Mouse (Mus musculus) liver (tissue): ENCODE data around the gene Gnaq.

Experiments used
- DNase-seq: peaks from one replicate; pipeline ENCODE4 v3.0.0-alpha.2; 2020; ENCODE audit warnings: mixed read lengths

The Gnaq gene

GRCm38 (mm10) chr19:16132791-16132864 lies at the start of gene Gnaq:
TSS of gene Gnaq (plus strand) at chr19:16132831.
- no peak for DNase-seq

DNA sequence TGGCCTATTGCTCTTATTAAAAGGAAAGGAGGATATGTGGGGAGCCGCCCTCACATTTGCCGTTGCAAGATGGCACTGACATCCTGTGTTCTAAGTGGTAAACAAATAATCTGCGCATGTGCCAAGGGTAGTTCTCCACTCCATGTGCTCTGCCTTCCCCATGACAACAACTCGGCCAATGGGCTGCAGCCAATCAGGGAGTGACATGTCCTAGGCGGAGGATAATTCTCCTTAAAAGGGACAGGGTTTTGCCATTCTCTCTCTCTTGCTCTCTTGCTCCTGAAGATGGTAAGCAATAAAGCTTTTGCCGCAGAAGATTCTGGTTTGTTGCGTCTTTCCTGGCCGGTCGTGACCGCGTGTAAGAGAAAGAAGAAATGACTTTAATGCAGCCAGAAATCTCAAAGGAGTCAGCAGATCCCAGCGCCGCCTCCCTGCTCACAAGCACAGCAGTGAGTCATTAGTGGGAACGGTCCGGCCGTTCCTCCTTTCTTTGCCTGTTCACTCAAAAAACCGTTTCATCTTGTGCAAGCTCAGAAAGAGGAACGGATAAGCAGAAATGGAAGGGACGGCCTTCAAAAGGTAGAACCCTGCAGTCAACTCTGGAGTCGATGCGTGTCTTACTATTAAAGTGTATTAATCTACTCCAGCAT lies 48.5 kb upstream of the Gnaq start:
- DNase-seq = peak; percentile 15

- no peak for DNase-seq
Measured at GRCm38 (mm10) chr19:16085248-16085647, 47.4 kb upstream of the Gnaq start.

DNA sequence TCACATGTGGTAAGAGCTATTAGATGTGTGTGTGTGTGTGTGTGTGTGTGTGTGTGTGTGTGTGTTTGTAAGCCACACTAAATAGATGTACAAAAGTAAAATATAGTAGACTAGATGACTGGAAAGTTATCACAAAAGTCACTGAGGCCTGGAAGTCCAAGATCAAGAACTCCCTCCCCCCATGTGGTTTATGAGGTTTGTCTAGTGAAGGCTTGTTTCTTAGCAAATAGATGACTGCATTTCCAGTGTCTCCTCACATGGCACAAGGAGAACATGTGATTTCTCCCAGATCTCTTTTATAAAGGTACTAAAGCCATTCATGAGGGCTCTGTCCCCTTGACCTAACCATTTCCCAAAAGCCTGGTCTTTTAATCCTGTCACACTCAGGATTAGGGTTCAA lies 46.5 kb upstream of the Gnaq start:
- DNase-seq = no peak

- DNase-seq = no peak
Measured at GRCm38 (mm10) chr19:16086581-16086980, 46.0 kb upstream of the Gnaq start.

DNA sequence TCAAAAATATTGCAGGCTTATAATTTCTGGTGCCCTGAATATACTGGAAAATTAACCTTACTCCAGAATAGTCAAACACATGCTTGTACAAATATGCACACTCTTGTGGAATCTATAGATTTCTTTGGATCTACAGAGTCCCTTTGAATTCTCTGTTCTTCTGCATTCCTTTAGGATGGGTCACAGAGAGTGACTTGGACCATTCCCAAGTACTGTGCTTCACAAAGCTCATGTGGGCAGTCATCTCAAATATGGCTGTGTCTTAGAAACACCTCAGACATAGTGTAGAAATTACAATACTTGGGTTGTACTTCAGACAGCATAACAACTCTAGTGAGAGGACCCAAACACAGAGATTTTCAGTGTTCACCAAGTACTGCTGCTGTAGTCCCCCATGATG lies 45.2 kb upstream of the Gnaq start:
- no peak for DNase-seq

DNA sequence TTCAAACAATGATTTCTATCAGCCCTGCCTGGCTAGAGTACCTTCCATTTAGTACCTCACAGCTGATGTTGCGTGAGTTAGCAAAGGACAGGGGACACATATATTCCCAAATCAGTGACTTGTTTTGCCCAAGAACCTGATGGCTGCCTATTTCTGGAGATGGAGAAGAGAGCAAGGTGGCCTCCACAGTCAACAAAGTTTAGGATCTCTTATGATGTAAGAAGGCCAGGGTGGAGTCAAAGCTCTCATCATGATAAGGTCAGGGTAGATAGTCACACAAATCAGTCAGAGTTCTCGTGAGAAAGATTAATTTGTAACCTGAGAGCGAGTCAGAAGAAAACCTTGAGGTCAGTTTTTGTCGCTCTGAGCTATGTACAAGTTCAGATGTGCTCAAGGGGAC lies 39.0 kb upstream of the Gnaq start:
- no peak for DNase-seq

- no peak for DNase-seq
Measured at GRCm38 (mm10) chr19:16109901-16110300, 22.7 kb upstream of the Gnaq start.

DNA sequence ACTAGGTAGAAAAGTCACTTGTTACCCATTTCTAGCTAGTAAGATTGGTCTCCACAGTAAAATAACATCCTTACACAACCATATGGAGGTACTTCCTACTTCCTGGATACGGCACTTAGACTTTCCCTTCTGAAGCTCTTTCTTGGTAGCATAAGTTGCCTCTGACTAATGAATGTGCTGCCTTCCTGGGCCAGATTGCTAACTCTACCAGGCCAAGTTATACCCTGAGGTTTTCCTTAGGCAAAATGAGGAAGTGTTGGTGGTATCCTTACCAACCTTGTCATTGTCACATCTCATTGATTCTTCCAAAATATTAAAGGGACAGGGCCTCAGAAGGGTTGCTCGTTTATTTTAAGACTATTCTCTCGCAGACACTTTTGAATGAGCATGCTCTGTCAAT lies 22.0 kb upstream of the Gnaq start:
- DNase-seq = no peak

DNA sequence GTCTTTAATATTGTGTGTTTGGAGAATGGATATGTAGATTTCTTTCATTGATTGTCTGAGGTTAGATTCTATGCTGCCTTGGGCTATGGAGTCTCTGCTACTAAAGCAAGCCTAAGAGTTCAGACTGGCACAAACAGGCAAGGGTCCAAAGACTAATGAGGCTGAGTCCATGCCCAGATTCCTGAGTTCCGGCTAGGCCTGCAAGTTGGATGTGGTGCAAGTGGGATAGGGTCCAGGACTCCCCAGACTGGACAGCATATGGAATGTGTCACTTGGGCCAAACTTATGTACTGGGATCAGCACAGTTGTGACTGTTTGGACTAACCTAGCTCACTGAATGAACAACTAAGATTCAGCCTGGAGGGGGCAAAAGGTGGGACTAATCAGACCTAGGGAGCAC lies 19.3 kb upstream of the Gnaq start:
- DNase-seq = no peak

- DNase-seq = no peak
Measured at GRCm38 (mm10) chr19:16118421-16118820, 14.2 kb upstream of the Gnaq start.

- DNase-seq = no peak
Measured at GRCm38 (mm10) chr19:16121301-16121700, 11.3 kb upstream of the Gnaq start.

DNA sequence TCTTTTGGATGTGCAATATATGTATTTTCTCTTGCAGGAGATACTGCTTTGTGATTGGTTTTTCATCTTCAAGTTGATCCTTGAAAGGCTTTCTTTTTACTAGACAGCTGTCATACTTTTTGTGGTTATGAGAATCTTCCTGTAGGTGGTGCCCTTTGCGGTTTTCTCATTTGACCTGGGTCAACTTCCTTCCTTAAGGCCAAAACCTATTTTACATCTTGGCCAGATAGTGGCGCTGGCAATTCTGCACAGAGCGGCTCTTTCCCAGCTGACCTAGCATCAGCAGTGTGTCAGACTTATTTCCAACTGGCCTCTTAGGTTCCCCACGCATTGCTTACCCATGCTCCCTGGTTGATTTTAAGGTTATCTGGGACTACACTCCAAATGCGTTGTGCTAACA lies 3.9 kb upstream of the Gnaq start:
- peak; percentile 13 for DNase-seq

DNA sequence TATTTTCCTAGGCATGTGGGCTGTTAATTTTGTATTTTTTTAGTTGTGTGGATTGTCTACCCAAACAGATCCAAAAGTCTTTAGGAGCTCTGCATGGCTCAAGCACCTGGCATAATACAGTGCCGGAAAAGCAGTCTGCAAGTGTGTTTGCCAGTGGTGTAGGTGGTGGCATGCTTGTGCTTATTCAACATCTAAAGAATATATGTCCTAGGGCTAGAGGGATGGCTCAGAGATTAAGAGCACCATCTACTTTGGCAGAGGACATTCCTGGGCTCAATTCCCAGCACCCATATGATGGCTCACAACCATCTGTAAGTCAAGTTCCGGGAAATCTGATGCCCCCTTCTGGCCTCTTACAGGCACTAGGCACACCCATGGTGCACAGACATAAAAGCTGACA lies 3.5 kb upstream of the Gnaq start:
- no peak for DNase-seq

DNA sequence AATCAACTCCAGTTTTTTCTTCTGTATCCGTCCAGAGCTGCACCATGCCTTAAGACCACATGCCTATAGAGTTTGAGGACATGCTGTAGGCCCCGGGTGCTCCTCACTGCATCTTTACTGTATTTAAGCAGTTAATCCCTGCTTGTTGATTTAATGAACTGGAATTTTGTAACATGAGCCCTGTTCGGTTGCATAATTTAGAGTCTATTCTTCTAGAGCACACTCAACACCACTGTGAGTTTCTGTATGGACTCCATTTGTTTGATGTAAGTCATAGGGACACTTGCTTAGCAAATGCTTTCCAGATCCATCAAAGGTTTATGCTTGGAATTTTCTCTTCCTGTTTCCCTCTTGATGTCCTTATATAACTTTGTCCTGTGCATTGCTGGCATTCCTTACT lies 2.2 kb upstream of the Gnaq start:
- DNase-seq = no peak

- DNase-seq = no peak
Measured at GRCm38 (mm10) chr19:16131831-16132230, 800 bp upstream of the Gnaq start.

DNA sequence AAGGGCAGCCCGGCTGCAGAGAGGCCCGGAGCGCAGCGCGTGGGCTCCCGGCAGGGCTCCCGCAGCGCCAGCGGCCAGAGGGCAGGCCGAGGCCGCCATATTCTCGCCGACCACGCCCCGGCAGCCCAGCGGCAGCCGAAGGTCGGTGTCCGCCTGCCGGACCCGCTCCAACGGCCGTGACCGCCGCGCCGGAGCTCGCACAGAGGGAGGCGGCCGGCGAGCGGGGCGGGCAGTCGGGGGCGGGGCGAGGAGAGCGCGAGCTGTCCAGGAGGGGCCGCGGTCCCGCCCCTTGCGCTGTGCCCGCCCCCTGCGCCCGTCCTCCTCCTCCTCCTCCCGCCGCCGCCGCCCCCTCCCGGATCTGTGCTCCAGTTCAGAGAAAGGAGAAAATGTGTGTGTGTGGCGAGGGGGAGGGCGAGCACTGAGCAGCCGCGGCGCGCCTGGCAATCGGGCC lies 266 bp upstream of the Gnaq start:
- peak; percentile 91 for DNase-seq

GRCm38 (mm10) chr19:16132865-16133720 lies 462 bp downstream of the Gnaq start:
- peak; percentile 32 for DNase-seq

DNA sequence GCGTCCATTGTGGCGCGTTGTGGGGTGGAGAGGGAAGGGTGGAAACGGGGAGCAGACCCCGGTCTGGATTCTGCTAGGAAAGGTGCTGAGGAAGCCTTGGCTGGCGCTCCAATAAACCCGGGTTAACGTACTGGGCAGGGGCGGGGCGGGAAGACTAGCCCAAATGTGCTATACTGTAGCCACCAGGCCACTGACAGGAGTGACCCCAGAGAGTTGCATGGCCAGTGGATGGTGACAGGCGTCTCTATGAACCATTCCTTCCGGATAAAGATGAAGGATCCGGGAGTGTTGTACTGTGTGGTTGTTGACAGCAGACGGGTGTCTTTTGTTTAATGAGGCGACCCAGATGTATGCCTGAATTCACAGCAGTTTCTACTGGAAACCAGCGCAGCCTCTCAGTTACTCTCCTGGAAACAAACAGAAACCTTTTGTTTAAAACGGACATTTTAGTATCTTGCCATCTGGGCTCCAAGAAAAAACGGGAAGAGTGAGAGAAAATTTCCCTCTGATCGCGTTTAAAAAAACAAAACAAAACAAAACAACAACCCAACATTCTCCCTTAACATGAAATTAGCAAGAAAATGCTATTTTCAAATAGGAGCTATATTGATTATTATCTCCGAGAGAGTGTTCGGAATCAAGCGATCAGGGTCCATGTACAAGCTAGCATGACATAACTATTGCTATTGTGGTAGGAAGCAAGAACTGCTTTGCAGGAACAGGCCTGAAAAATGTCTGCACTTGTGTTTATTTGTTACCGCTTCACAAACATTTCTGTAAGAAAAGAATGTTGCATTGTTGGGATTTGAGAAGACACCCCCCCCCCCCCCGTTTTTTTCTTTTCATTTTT lies 1.3 kb downstream of the Gnaq start:
- peak; percentile 13 for DNase-seq

GRCm38 (mm10) chr19:16138064-16138580 lies 5.5 kb downstream of the Gnaq start:
- no peak for DNase-seq

GRCm38 (mm10) chr19:16140710-16141109 lies 8.1 kb downstream of the Gnaq start:
- no peak for DNase-seq

DNA sequence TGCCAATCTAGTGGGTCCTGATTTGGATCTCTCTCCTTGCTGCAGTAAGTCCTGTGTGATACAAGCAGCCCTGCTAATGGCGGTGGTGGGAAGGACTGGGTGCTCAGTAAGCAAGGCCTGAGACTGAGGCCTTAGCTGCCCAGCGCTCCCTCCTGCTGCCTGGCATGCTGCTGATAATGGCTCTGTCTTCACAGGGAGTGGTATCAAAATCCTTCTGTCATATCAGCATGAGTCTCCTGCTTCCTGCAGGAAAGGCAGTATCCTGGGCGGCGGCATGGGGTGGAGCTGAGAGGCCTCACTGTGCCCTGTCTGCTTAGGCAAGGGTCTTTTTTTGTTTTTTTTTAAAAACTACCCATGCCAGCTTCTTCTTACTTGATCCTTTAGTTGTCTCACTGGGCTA lies 9.2 kb downstream of the Gnaq start:
- peak; percentile 62 for DNase-seq

GRCm38 (mm10) chr19:16142990-16143389 lies 10.4 kb downstream of the Gnaq start:
- no peak for DNase-seq

DNA sequence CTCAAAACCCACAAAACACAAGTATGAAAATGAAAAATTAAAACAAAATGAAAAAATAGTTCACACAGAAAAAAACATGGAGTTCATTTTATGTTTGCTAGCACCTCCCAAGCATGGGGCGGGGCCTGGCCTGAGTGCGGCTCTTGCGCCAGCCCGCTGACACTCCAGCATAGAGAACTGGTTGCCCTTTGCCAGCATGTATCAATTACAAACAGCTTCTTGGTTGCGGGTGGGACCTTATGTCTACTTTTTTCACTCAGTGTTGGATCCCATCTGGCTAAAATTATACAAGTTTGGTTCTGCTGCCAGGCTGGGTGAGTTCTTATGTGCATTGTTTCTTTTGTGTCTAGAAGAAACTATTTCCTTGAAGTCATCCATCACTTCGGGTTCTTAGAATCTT lies 14.8 kb downstream of the Gnaq start:
- no peak for DNase-seq
